Comparison of ENCODE assay signal across 33 mouse cellular contexts in genomic region chr3:105864123-105864522, GRCm38 (mm10). TPM values are rescaled to one million over a fixed set of nuclear protein-coding genes. Genes with fewer than 3 reads are reported as not detected.
"Had no signal": no experiment of that assay in that cellular context is flagged by ENCODE, and none has a peak within 500 bp of the region (broad histone marks: within the 10 kb centered on the region; RNA-seq: fewer than 3 reads in every experiment).

No protein-coding gene starts in this region.

- H3K9ac ChIP-seq: forebrain, embryonic 15.5 days; forebrain, postnatal 0 days; heart, embryonic 13.5 days; heart, embryonic 15.5 days; hindbrain, embryonic 12.5 days; hindbrain, embryonic 14.5 days; intestine, embryonic 15.5 days; limb, embryonic 13.5 days; limb, embryonic 15.5 days; liver, embryonic 14.5 days had no signal

- DNase-seq: forebrain, postnatal 0 days; gastrocnemius, postnatal 14 days; gastrocnemius, postnatal 36 days; heart, adult 2 months; heart, postnatal 14 days; heart, postnatal 36 days; kidney, adult 18-20 months; kidney, adult 8-10 months; kidney, postnatal 10 days; kidney, postnatal 25 days; kidney, postnatal 4 days; layer of hippocampus, adult 9-11 months; layer of hippocampus, postnatal 36 days; left cerebral cortex, postnatal 4 days had no signal

- H3K27ac ChIP-seq: forebrain, embryonic 15.5 days; heart, embryonic 13.5 days; heart, embryonic 15.5 days; hindbrain, embryonic 10.5 days; hindbrain, embryonic 12.5 days; hindbrain, embryonic 14.5 days; intestine, embryonic 15.5 days; limb, embryonic 13.5 days; limb, embryonic 15.5 days; liver, embryonic 14.5 days had no signal

- H3K4me1 ChIP-seq: forebrain, embryonic 15.5 days; hindbrain, embryonic 12.5 days had no signal

- H3K9me3 ChIP-seq: forebrain, embryonic 15.5 days; heart, embryonic 13.5 days; heart, embryonic 15.5 days; hindbrain, embryonic 10.5 days; hindbrain, embryonic 12.5 days; intestine, embryonic 15.5 days; limb, embryonic 13.5 days; limb, embryonic 15.5 days had no signal

- H3K4me2 ChIP-seq: forebrain, embryonic 15.5 days; heart, embryonic 13.5 days; heart, embryonic 15.5 days; hindbrain, embryonic 12.5 days; hindbrain, embryonic 14.5 days; intestine, embryonic 15.5 days; limb, embryonic 13.5 days; limb, embryonic 15.5 days had no signal

- ATAC-seq: forebrain, embryonic 15.5 days; forebrain, postnatal 0 days; hindbrain, embryonic 16.5 days; inflammation-experienced regulatory T-cells, adult 6 months; intestine, embryonic 15.5 days; intestine, postnatal 0 days had no signal

- H3K36me3 ChIP-seq: forebrain, embryonic 15.5 days; heart, embryonic 13.5 days; heart, embryonic 15.5 days; hindbrain, embryonic 10.5 days; hindbrain, embryonic 12.5 days; intestine, embryonic 15.5 days; limb, embryonic 13.5 days; limb, embryonic 15.5 days had no signal

- H3K27me3 ChIP-seq: forebrain, embryonic 15.5 days; heart, embryonic 15.5 days; hindbrain, embryonic 12.5 days; intestine, embryonic 15.5 days; limb, embryonic 13.5 days; limb, embryonic 15.5 days had no signal

- H3K4me3 ChIP-seq: forebrain, embryonic 15.5 days; heart, adult 2 months; heart, embryonic 13.5 days; heart, embryonic 15.5 days; hindbrain, embryonic 10.5 days; hindbrain, embryonic 12.5 days; intestine, embryonic 15.5 days; limb, embryonic 13.5 days; limb, embryonic 15.5 days had no signal

RNA-seq across cellular contexts. Expression of gene Adora3, which starts 6.5 kb away (rescaled TPM):
- total RNA-seq: gastrocnemius, adult 18-20 months; gastrocnemius, postnatal 14 days; gastrocnemius, postnatal 36 days; heart, adult 2 months had no signal
- polyA plus RNA-seq: hindbrain, embryonic 12.5 days; kidney, embryonic 16.5 days; liver, adult 2 months had no signal

RNA-seq across cellular contexts. Expression of gene Tmigd3, which starts 6.6 kb away (rescaled TPM):
- total RNA-seq: forebrain, postnatal 0 days; gastrocnemius, adult 18-20 months; gastrocnemius, postnatal 14 days; gastrocnemius, postnatal 36 days; layer of hippocampus, postnatal 36 days; left cerebral cortex, adult 18-20 months; left cerebral cortex, adult 8-10 months; left cerebral cortex, postnatal 4 days; liver, adult 2 months had no signal
- polyA plus RNA-seq: forebrain, postnatal 0 days; heart, adult 2 months; hindbrain, embryonic 10.5 days; hindbrain, embryonic 12.5 days; hindbrain, embryonic 14.5 days; hindbrain, embryonic 16.5 days; inflammation-experienced regulatory T-cells, adult 6 months; kidney, embryonic 16.5 days; limb, embryonic 13.5 days; liver, embryonic 16.5 days had no signal
